Mouse (Mus musculus): ENCODE results near the gene Olfr995. TPM values are rescaled to one million over a fixed set of nuclear protein-coding genes. Genes with fewer than 3 reads are reported as not detected.

The Olfr995 gene
- not detected in 2 replicates for polyA plus RNA-seq (2015; fragmentation: Nextera tagmentation; extraction: Ambion mirVana)

DNA sequence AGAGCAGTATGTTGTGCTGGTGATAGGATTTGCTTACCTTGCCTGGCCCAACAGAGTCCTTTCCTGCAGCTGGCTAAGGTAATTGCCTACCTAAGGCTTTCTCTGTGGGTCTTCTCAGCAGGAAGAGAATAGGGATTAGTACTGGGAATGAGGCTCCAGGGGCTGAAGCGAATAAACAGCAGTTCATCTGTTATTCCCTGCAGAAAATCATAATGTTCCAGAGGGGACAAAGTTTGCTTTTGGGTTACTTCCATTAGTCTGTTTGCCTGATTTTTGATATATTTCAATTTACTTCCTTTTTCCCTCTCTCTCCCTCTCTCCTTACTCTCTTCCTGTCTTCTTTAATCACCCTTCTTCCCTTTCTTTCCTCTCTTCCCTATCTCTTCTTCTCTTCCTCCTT lies at the start of gene Olfr995:
Gene Olfr995 (minus strand): TSS at position 101 of the 400 bp plus-strand sequence.
- H3K9ac ChIP-seq, result no peak within 1 kb of the TSS
- H3K36me3 ChIP-seq, result no peaks in the 10 kb centered on the region
- H3K4me2 ChIP-seq, result no peak within 1 kb of the TSS
- no peaks in the 10 kb centered on the region for H3K9me3 ChIP-seq
- no peaks in the 10 kb centered on the region for H3K27me3 ChIP-seq (replicated peaks)
- no peaks in the 10 kb centered on the region for H3K4me1 ChIP-seq
- 29% methylated on average over 1 of the region's 1 CpGs for WGBS
- H3K27ac ChIP-seq, result no peak within 1 kb of the TSS
- H3K4me3 ChIP-seq (replicated peaks), result no peak within 1 kb of the TSS
- ATAC-seq (ENCODE audit: insufficient read depth, low FRiP score, low read depth), result no peak

GRCm38 (mm10) chr2:85490396-85490795 lies 47.0 kb upstream of the Olfr995 start:
- Histone ChIP-seq H3K27ac (no peak overlapping the region), H3K4me1 (no peaks in the 10 kb centered on the region), H3K36me3 (no peaks in the 10 kb centered on the region), H3K4me3 (replicated peaks) (no peak overlapping the region), H3K4me2 (no peak overlapping the region), H3K9ac (no peak overlapping the region), H3K27me3 (replicated peaks) (no peaks in the 10 kb centered on the region), H3K9me3 (no peaks in the 10 kb centered on the region)
- no peak for ATAC-seq (ENCODE audit: insufficient read depth, low FRiP score, low read depth)
- WGBS, result 73% methylated on average over 5 of the region's 5 CpGs

DNA sequence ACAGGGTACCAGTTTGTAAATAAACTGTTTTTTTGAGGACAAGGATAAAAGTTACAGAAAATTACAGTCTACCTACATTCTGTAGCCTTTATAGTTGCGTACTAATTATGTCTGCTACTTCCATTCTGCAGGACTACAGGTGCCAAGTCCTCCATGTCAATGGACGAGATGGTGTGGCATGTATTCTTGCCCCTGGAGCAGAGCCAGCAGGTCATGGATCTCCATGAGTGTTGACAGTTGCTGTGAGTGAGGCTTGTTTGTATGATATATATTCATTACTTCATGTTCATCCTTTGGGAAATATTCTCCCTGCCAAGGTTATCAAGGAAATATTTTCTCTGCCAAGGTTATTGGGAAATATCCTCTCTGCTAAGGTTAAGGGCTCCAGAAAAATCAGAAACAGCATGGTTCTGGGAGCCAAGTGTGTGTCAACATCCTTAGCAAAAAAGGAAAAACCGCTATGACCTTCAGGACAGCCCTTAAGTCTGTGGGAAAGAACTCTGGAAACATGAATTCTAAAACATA lies 23.4 kb upstream of the Olfr995 start:
- H3K4me1 ChIP-seq, result no peaks in the 10 kb centered on the region

DNA sequence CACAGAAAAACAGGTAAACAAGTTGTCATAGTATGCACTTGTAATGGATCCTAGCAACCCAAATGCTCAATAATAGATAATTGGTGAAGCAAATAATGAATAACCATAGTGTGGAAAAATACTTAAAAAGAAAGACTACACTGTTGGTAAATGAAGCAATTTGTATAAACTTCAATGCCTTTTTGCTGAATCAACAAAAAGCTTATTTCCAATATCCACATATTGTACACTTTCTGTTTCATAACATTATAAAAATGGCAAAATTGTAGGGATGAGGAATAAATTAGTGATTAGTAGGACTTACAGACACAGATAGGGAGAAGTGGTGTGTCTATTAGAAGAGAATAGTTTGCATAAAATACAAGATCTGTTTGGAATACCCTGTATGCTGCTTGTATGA lies 893 bp downstream of the Olfr995 start:
- Histone ChIP-seq H3K27ac (no peak overlapping the region), H3K4me2 (no peak overlapping the region), H3K36me3 (no peaks in the 10 kb centered on the region)

More for the DNA sequence above, 23.4 kb upstream of the Olfr995 start:
- H3K27me3 ChIP-seq (replicated peaks), result no peaks in the 10 kb centered on the region
- H3K4me2 ChIP-seq, result no peak overlapping the region
- H3K27ac ChIP-seq, result no peak overlapping the region
- no peaks in the 10 kb centered on the region for H3K36me3 ChIP-seq
- WGBS, result 66% methylated on average over 3 of the region's 3 CpGs
- ATAC-seq (ENCODE audit: insufficient read depth, low FRiP score, low read depth), result no peak
- H3K9me3 ChIP-seq, result no peaks in the 10 kb centered on the region
- H3K9ac ChIP-seq, result no peak overlapping the region
- H3K4me3 ChIP-seq (replicated peaks), result no peak overlapping the region

GRCm38 (mm10) chr2:85436351-85436750 lies 7.1 kb downstream of the Olfr995 start, which contains the start of gene Olfr994:
Gene Olfr994 (minus strand): TSS chr2:85436451.
- Histone ChIP-seq H3K27me3 (replicated peaks) (no peaks in the 10 kb centered on the region), H3K36me3 (no peaks in the 10 kb centered on the region), H3K9ac (no peak within 1 kb of the TSS), H3K4me2 (no peak within 1 kb of the TSS), H3K4me3 (replicated peaks) (no peak within 1 kb of the TSS), H3K4me1 (no peaks in the 10 kb centered on the region), H3K9me3 (no peaks in the 10 kb centered on the region), H3K27ac (no peak within 1 kb of the TSS)
- ATAC-seq (ENCODE audit: insufficient read depth, low FRiP score, low read depth), result no peak
- 87% methylated on average over 3 of the region's 3 CpGs for WGBS

More for the DNA sequence above, 893 bp downstream of the Olfr995 start:
- H3K4me3 ChIP-seq (replicated peaks), result no peak overlapping the region
- H3K4me1 ChIP-seq, result no peaks in the 10 kb centered on the region
- H3K9ac ChIP-seq, result no peak overlapping the region
- H3K27me3 ChIP-seq (replicated peaks), result no peaks in the 10 kb centered on the region
- H3K9me3 ChIP-seq, result no peaks in the 10 kb centered on the region
- no peak for ATAC-seq (ENCODE audit: insufficient read depth, low FRiP score, low read depth)

DNA sequence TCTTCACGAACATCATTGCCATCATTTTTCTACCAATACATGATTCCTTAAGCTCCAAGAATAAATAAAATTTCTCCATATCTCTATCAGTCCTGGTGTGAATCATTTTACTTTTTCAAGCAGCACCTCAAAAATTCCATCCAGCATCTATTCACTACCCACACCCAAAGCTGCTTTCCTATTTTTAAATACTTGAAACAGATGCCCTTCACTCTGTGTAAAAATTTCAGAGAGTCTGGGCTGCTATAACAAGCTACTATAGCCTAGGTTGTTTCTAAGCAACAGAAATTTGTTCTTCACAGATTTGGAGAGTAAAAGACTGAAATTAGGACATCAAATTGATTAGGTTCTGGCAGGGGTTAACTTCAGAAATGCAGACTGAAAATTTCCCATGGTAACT lies 17.5 kb downstream of the Olfr995 start:
- ATAC-seq (ENCODE audit: insufficient read depth, low FRiP score, low read depth), result no peak
- no peak overlapping the region for H3K27ac ChIP-seq
- H3K4me2 ChIP-seq, result no peak overlapping the region
- H3K27me3 ChIP-seq (replicated peaks), result no peaks in the 10 kb centered on the region
- H3K4me1 ChIP-seq, result no peaks in the 10 kb centered on the region
- no peaks in the 10 kb centered on the region for H3K9me3 ChIP-seq
- no peaks in the 10 kb centered on the region for H3K36me3 ChIP-seq
- WGBS, result 78% methylated on average over 1 of the region's 1 CpGs
- H3K9ac ChIP-seq, result no peak overlapping the region
- no peak overlapping the region for H3K4me3 ChIP-seq (replicated peaks)

DNA sequence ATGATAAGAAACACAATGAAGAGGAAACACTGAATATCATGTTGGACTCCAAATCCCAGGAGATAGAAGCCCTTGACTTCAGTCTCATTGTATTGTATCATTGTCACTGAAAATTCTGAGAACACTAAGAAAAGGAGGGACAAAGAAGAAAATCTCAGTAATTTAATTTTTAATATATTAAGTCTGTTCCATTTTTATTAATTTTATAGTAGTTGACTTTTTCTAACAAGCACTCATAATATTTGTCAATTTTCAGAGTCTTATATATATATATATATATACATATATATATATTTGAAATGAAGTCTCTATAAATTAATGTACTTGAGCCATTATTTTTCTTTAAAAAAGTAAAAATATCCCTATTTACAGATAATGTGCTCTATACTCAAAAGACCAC lies 28.7 kb downstream of the Olfr995 start, which contains the start of gene Olfr993:
Gene Olfr993 (minus strand): TSS at position 101 of the 400 bp plus-strand sequence.
- Histone ChIP-seq H3K9ac (no peak within 1 kb of the TSS), H3K27me3 (replicated peaks) (no peaks in the 10 kb centered on the region), H3K27ac (no peak within 1 kb of the TSS), H3K4me1 (no peaks in the 10 kb centered on the region), H3K36me3 (no peaks in the 10 kb centered on the region), H3K9me3 (no peaks in the 10 kb centered on the region), H3K4me2 (no peak within 1 kb of the TSS), H3K4me3 (replicated peaks) (no peak within 1 kb of the TSS)
- ATAC-seq (ENCODE audit: insufficient read depth, low FRiP score, low read depth), result no peak

- H3K4me2 ChIP-seq, result no peak within 1 kb of the TSS
- H3K9me3 ChIP-seq, result no peaks in the 10 kb centered on the region
- no peak within 1 kb of the TSS for H3K9ac ChIP-seq
- ATAC-seq (ENCODE audit: insufficient read depth, low FRiP score, low read depth), result no peak
- H3K27ac ChIP-seq, result no peak within 1 kb of the TSS
- no peaks in the 10 kb centered on the region for H3K27me3 ChIP-seq (replicated peaks)
- H3K4me3 ChIP-seq (replicated peaks), result no peak within 1 kb of the TSS
- H3K36me3 ChIP-seq, result no peaks in the 10 kb centered on the region
- 40% methylated on average over 2 of the region's 2 CpGs for WGBS
- no peaks in the 10 kb centered on the region for H3K4me1 ChIP-seq
Measured at GRCm38 (mm10) chr2:85409369-85409768, 34.1 kb downstream of the Olfr995 start, which contains the start of gene Olfr992. Gene Olfr992 (minus strand): TSS chr2:85409469.

Other genes with a start within 250 kb of the Olfr995 start
- 2.8 and 3.5 TPM in 2 replicates for gene Lrrc55, start 246.4 kb downstream of the Olfr995 start, polyA plus RNA-seq (2015; fragmentation: Nextera tagmentation; extraction: Ambion mirVana)
- not detected in 2 replicates for gene Olfr987, start 104.3 kb downstream of the Olfr995 start, polyA plus RNA-seq (2015; fragmentation: Nextera tagmentation; extraction: Ambion mirVana)
- not detected in 2 replicates for gene Olfr988, start 80.4 kb downstream of the Olfr995 start, polyA plus RNA-seq (2015; fragmentation: Nextera tagmentation; extraction: Ambion mirVana)
- not detected in 2 replicates for gene Olfr992, start 34.2 kb downstream of the Olfr995 start, polyA plus RNA-seq (2015; fragmentation: Nextera tagmentation; extraction: Ambion mirVana)
- not detected in 2 replicates for gene Olfr993, start 28.8 kb downstream of the Olfr995 start, polyA plus RNA-seq (2015; fragmentation: Nextera tagmentation; extraction: Ambion mirVana)
- gene Olfr994, start 7.2 kb downstream of the Olfr995 start, polyA plus RNA-seq (2015; fragmentation: Nextera tagmentation; extraction: Ambion mirVana), result not detected in 2 replicates
- gene 4833423E24Rik, start 75.4 kb upstream of the Olfr995 start, polyA plus RNA-seq (2015; fragmentation: Nextera tagmentation; extraction: Ambion mirVana), result 5.4 and 8.7 TPM in 2 replicates
- not detected in 2 replicates for gene Olfr996, start 135.6 kb upstream of the Olfr995 start, polyA plus RNA-seq (2015; fragmentation: Nextera tagmentation; extraction: Ambion mirVana)
- not detected in 2 replicates for gene Olfr998, start 145.3 kb upstream of the Olfr995 start, polyA plus RNA-seq (2015; fragmentation: Nextera tagmentation; extraction: Ambion mirVana)
- gene Olfr1000, start 168.3 kb upstream of the Olfr995 start, polyA plus RNA-seq (2015; fragmentation: Nextera tagmentation; extraction: Ambion mirVana), result not detected in 2 replicates
- gene Olfr1002, start 207.1 kb upstream of the Olfr995 start, polyA plus RNA-seq (2015; fragmentation: Nextera tagmentation; extraction: Ambion mirVana), result not detected in 2 replicates
- gene Olfr154, start 220.8 kb upstream of the Olfr995 start, polyA plus RNA-seq (2015; fragmentation: Nextera tagmentation; extraction: Ambion mirVana), result not detected in 2 replicates
- gene Olfr1006, start 235.1 kb upstream of the Olfr995 start, polyA plus RNA-seq (2015; fragmentation: Nextera tagmentation; extraction: Ambion mirVana), result not detected in 2 replicates
- not detected in 2 replicates for gene Olfr1008, start 245.8 kb upstream of the Olfr995 start, polyA plus RNA-seq (2015; fragmentation: Nextera tagmentation; extraction: Ambion mirVana)

Measured in stomach, embryonic 15.5 days (tissue).